In genomic region chr6:28704612-28705011, GRCm38 (mm10) we compare ENCODE assay signal across 12 mouse cellular contexts.
DNase-seq lines count a peak whose midpoint lies in the region; ATAC-seq and TF ChIP-seq lines count a peak whose summit lies in the region.
"Had no signal": no experiment of that assay in that cellular context is flagged by ENCODE, and none has a peak within 500 bp of the region (broad histone marks: within the 10 kb centered on the region; RNA-seq: fewer than 3 reads in every experiment).

No protein-coding gene starts in this region.

- intact Hi-C loops in heart, postnatal 36 days (cut with DNase I): no loop called here

- no peak for DNase-seq in heart, postnatal 36 days
- peak; percentile 7 for DNase-seq in lung, postnatal 10 days
- no peak for DNase-seq in lung, postnatal 25 days (ENCODE audit: low spot score)
- no peak for DNase-seq in liver, postnatal 0 days
- DNase-seq in spleen, postnatal 4 days (ENCODE audit: low spot score in 2 of 2): no peak
- DNase-seq in adrenal gland, postnatal 4 days (ENCODE audit: low spot score in 2 of 2): no peak
- DNase-seq: gastrocnemius, postnatal 14 days; thymus, postnatal 14 days had no signal

- no peak for TF ChIP-seq EP300 in liver, postnatal 0 days (IDR thresholded peaks at IDR 0.05; ENCODE audit: low read depth)

- peaks cover 30% of the 10 kb centered on the region for H3K4me1 ChIP-seq in heart, embryonic 11.5 days (ENCODE audit: control insufficient read depth, insufficient read depth, low read length)
- H3K4me1 ChIP-seq in bone marrow macrophage, adult 2 months (ENCODE audit: control insufficient read depth, insufficient read depth, low read length): peaks cover 16% of the 10 kb centered on the region
- H3K4me1 ChIP-seq in liver, postnatal 0 days (ENCODE audit: insufficient read depth): peaks cover 14% of the 10 kb centered on the region

- no peaks in the 10 kb centered on the region for H3K9me3 ChIP-seq in heart, embryonic 11.5 days (replicated peaks; ENCODE audit: control insufficient read depth, low read length)
- H3K9me3 ChIP-seq in liver, postnatal 0 days (ENCODE audit: low read length): no peaks in the 10 kb centered on the region

- no peak for TF ChIP-seq CTCF in bone marrow macrophage, adult 2 months (IDR thresholded peaks at IDR 0.05; ENCODE audit: low read depth, low read length)
- TF ChIP-seq CTCF in liver, postnatal 0 days (IDR thresholded peaks at IDR 0.05; ENCODE audit: low read depth): no peak

- WGBS in heart, embryonic 11.5 days (ENCODE audit: insufficient replicate concordance): 29% methylated on average over 6 of the region's 6 CpGs
- WGBS in liver, postnatal 0 days (ENCODE audit: insufficient replicate concordance): 40% methylated on average over 6 of the region's 6 CpGs

- peaks cover 7% of the 10 kb centered on the region; the same call in 1 of the 2 replicates for H3K36me3 ChIP-seq in heart, embryonic 11.5 days (ENCODE audit: control insufficient read depth, insufficient read depth, low read length)
- peaks cover 10% of the 10 kb centered on the region; the same call in 1 of the 2 replicates for H3K36me3 ChIP-seq in liver, postnatal 0 days (replicated peaks; ENCODE audit: insufficient read depth, low read length)

- H3K9ac ChIP-seq in heart, embryonic 11.5 days (ENCODE audit: low read depth, low read length): no peak overlapping the region
- no peak overlapping the region for H3K9ac ChIP-seq in liver, postnatal 0 days (replicated peaks)

- no peak overlapping the region for H3K4me3 ChIP-seq in heart, embryonic 11.5 days (ENCODE audit: low read depth, low read length)
- H3K4me3 ChIP-seq in bone marrow macrophage, adult 2 months (ENCODE audit: insufficient read depth, low read length): no peak overlapping the region
- H3K4me3 ChIP-seq in liver, postnatal 0 days (ENCODE audit: low read depth, low read length): no peak overlapping the region
- H3K4me3 ChIP-seq: megakaryocyte, embryonic 14.5 days had no signal

- H3K27me3 ChIP-seq in heart, embryonic 11.5 days (ENCODE audit: control insufficient read depth, insufficient read depth, low read length): no peaks in the 10 kb centered on the region
- H3K27me3 ChIP-seq in liver, postnatal 0 days (ENCODE audit: insufficient read depth, low read length): no peaks in the 10 kb centered on the region
- H3K27me3 ChIP-seq: megakaryocyte, embryonic 14.5 days had no signal

- ATAC-seq in heart, embryonic 11.5 days (replicated peaks; ENCODE audit: insufficient number of reproducible peaks, low FRiP score, low TSS enrichment): no peak
- peak; percentile 22; the same call in 1 of the 2 replicates for ATAC-seq in liver, postnatal 0 days

- peak overlapping the region; percentile 46; the same call in 1 of the 2 replicates for H3K27ac ChIP-seq in heart, embryonic 11.5 days (ENCODE audit: low read depth, low read length)
- peak overlapping the region; percentile 60 for H3K27ac ChIP-seq in bone marrow macrophage, adult 2 months (ENCODE audit: insufficient read depth, low read depth, low read length)
- H3K27ac ChIP-seq in liver, postnatal 0 days (ENCODE audit: low read depth): no peak overlapping the region
- H3K27ac ChIP-seq: kidney, postnatal 0 days had no signal

- no peak overlapping the region for H3K4me2 ChIP-seq in heart, embryonic 11.5 days
- H3K4me2 ChIP-seq in liver, postnatal 0 days (ENCODE audit: low read depth, low read length): no peak overlapping the region

- no peak for TF ChIP-seq POLR2A in bone marrow macrophage, adult 2 months (IDR thresholded peaks at IDR 0.05; ENCODE audit: borderline replicate concordance, low read depth, low read length)
